Mouse (Mus musculus) testis, postnatal 10 days (tissue): ENCODE data around the gene Ldlrap1.

Experiments
- DNase-seq: peaks from one replicate; pipeline ENCODE4 v3.0.0; 2021; ENCODE audit warnings: low spot score

Gene Ldlrap1

GRCm38 (mm10) chr4:134751682-134752380 is 16.0 kb downstream of the Ldlrap1 start:
- no peak for DNase-seq

- no peak for DNase-seq
Measured at GRCm38 (mm10) chr4:134750825-134751224, 17.0 kb downstream of the Ldlrap1 start.

- no peak for DNase-seq
Measured at GRCm38 (mm10) chr4:134750263-134750662, 17.6 kb downstream of the Ldlrap1 start.

- no peak for DNase-seq
Measured at GRCm38 (mm10) chr4:134749301-134750030, 18.4 kb downstream of the Ldlrap1 start.

GRCm38 (mm10) chr4:134745900-134746661 is 21.7 kb downstream of the Ldlrap1 start:
- DNase-seq, result no peak

- no peak for DNase-seq
Measured at GRCm38 (mm10) chr4:134743881-134744633, 23.8 kb downstream of the Ldlrap1 start.

GRCm38 (mm10) chr4:134741949-134742348 is 25.9 kb downstream of the Ldlrap1 start:
- DNase-seq, result no peak

GRCm38 (mm10) chr4:134740186-134740585 is 27.6 kb downstream of the Ldlrap1 start:
- no peak for DNase-seq

- no peak for DNase-seq
Measured at GRCm38 (mm10) chr4:134739530-134739929, 28.3 kb downstream of the Ldlrap1 start.

GRCm38 (mm10) chr4:134737365-134737910 is 30.4 kb downstream of the Ldlrap1 start:
- no peak for DNase-seq

GRCm38 (mm10) chr4:134736147-134736546 is 31.7 kb downstream of the Ldlrap1 start:
- DNase-seq, result no peak

- DNase-seq, result no peak
Measured at GRCm38 (mm10) chr4:134734629-134735081, 33.2 kb downstream of the Ldlrap1 start.

- DNase-seq, result peak; percentile 77
Measured at GRCm38 (mm10) chr4:134734038-134734628, 33.7 kb downstream of the Ldlrap1 start.

- no peak for DNase-seq
Measured at GRCm38 (mm10) chr4:134733371-134733770, 34.5 kb downstream of the Ldlrap1 start.

- no peak for DNase-seq
Measured at GRCm38 (mm10) chr4:134730106-134730505, 37.7 kb downstream of the Ldlrap1 start.

GRCm38 (mm10) chr4:134725735-134726345 is 42.0 kb downstream of the Ldlrap1 start:
- no peak for DNase-seq

- no peak for DNase-seq
Measured at GRCm38 (mm10) chr4:134724974-134725373, 42.9 kb downstream of the Ldlrap1 start.

GRCm38 (mm10) chr4:134723251-134723650 is 44.6 kb downstream of the Ldlrap1 start:
- no peak for DNase-seq

GRCm38 (mm10) chr4:134721076-134721475 is 46.7 kb downstream of the Ldlrap1 start:
- no peak for DNase-seq

GRCm38 (mm10) chr4:134720371-134720770 is 47.5 kb downstream of the Ldlrap1 start:
- DNase-seq, result no peak

- no peak for DNase-seq
Measured at GRCm38 (mm10) chr4:134719489-134719888, 48.3 kb downstream of the Ldlrap1 start.
